Mouse (Mus musculus): Measurements from ENCODE around the gene Pou3f3. TPM values are rescaled to one million over a fixed set of nuclear protein-coding genes. Genes with fewer than 3 reads are reported as not detected.

Pou3f3 gene
- polyA plus RNA-seq, 1 experiment = 11.3 TPM

Other genes starting within 250 kb of the Pou3f3 start
- 18.9 and 24.5 TPM in 2 replicates for gene Mrps9, start 155.5 kb downstream of the Pou3f3 start, polyA plus RNA-seq (2012; rRNA removed)

Data from gonadal fat pad, adult 2 months (tissue).